Mouse (Mus musculus) spleen, postnatal 36 days (tissue): Measurements from ENCODE around the gene Mlkl.

Experiments
- DNase-seq, 2 experiments: peaks; one replicate each; pipeline ENCODE4 v3.0.0; 2022; ENCODE audit warnings: low spot score in 2 of 2, mixed read lengths in 1 of 2

The Mlkl gene

DNA sequence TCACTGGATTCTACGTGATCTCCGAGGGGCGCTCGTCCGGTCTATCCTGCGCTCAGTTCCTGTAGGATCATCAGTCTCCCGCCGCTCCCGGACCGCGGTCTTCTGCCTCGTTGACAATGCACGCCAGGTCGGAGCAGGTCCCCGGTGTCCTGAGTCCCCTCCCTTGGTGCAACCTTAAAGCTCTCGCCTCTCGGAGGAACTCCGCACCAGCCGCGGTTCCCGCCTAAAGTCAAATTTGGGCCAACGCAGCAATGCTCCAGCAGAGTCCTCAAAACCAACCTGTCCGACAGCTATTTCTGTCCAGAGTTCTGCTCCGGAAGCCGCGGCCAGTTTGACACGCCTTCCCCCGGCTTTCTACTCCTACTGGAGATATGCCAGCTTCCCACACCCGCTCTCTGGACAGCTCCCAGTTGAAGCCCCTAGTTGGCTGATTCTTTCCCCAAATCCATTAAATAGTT lies at the start of gene Mlkl:
Gene Mlkl (minus strand): TSS at position 288 of the 458 bp plus-strand sequence.
- DNase-seq, result peak; percentile 22 to 33

DNA sequence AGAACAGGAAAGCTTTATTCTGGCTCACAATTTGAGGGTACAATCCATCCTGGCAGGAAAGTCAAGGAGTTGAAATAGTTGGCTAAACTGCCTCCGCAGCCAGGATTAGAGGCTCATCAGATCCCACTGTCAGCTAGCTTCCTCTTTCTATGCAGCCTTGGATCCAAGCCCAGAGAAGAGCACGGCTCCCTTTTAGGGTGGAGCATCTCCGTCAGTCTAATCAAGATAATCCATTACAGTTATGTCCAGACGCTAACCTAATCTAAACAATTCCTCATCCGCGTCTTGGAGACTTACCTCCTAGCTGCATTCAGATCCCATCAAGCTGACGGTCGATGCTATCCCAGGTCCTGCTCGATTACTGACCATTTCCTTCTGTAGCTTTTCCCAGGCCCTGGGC lies 47.9 kb upstream of the Mlkl start:
- no peak for DNase-seq

DNA sequence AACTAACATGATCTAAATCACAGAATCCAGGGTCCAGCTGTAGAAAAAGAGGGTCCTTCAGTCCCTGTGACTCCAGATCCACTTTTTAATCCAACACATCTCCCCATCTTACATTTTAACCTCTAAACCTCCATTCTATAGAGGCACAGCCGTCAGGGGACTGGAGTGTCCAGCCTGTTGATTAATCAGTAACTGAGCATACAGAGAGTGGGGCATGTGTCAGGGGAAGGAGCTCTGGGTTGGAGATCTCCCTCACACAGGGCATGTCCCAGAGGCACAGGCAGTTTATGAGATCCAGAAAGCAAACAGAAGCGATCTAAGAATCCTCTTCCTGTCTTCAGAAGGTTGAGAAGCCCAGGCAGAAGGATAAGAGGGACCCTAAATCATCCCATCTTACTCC lies 46.7 kb upstream of the Mlkl start:
- DNase-seq, result no peak

DNA sequence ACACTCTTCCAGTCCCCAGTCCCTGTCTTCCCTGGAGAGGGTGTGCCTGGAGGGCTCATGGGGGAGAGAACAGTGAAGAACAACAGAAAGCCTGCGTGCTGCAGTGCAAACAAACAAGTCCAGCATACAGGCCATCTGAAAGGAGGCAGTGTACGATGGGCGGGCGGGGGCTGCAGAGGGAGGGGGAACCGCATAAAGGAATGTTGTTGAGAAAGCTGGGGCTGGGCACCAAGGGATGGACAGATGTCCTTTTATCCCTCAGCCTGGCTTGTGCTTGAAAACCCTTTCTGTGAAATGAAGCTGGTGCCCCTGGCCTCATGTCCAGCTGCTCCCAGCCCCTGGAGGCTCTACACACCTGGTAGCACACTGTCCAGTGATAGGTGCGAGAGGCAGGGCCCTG lies 37.2 kb upstream of the Mlkl start:
- DNase-seq, result no peak

DNA sequence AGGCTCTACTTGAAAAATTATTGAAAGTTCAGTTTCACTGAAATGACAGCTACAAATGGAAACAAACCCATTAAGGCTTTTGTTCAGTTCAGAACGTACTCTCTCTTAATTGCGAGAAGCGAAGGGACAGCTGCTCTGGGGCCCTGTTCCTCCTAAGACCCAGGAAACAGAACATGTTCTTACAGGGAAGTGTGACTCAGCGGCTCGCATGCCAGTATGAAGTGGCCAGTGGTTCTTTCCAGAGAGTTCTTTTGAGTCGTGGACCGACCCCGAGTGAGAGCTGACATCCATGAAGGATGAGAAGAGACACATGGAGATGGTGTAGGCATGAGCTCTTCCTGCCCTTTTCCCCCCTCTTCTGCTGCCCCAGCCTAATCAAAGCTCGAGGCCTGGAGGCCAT lies 31.7 kb upstream of the Mlkl start:
- DNase-seq, result no peak

DNA sequence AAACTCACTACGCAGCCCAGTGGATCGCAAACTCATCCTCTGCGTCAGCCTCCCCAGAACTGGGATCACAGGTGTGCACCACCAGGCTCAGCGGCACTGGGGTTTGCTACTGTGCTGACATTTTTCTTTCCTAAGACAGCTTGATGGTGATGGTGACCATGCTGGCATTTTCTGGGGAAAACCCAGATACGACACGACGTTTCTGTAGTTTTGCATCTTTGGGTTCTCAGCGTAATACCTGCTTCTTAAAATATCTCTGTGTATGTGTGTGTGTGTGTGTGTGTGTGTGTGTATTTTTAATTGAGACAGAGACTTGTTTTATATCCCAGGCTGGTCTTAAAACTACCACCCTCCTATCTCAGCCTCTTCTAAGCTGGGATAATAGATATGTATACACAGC lies 29.4 kb upstream of the Mlkl start:
- DNase-seq, result no peak

DNA sequence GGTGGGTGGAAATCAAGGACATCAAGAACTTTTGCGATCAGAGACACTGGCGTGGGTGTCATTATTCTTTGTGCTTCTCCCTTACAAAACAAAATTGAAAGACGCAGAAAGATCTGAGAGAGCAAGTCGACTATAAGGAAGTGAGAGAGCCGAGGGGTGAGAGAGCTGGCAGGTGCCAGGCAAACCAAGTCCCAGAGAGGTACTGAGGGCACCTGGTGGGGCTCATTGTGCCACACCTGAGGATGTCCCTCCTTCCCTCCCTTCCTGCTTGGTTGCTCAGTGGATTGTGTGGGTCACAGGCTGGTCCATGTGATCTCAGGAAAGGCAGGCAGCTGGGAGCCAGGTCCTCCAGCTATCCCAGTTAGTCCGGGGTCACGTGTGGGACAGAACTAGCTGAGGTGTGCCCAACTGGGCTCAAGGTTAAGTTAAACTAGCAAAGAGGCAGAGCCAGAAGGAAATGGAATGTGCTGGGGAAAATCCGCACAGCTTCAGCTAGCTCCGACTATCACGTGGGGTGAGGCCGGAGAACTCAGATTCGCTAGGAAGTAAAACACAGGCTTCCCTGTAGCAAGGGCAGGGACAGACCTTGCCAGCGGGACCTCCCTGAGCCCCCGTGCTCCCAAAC lies 28.7 kb upstream of the Mlkl start:
- DNase-seq, result no peak

DNA sequence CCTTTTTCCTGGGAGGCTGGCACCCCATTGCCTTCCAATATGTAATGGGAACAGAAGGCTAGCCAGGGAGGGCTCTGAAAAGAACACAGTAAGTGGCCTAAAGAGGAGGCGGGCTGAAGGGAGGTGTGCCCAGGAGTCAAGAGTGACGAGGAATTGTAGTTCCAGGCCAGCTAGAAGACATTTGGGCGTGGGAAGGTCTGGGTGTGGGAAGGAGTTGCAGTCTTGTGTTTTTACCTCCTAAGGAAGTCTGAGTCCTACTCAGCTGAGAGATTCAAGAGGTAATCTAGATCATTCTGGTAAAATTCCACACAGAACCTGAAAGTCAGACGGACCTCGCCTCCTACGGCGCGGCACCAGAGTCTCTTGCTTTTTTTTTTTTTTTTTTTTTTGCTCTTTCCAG lies 25.5 kb upstream of the Mlkl start:
- no peak for DNase-seq

DNA sequence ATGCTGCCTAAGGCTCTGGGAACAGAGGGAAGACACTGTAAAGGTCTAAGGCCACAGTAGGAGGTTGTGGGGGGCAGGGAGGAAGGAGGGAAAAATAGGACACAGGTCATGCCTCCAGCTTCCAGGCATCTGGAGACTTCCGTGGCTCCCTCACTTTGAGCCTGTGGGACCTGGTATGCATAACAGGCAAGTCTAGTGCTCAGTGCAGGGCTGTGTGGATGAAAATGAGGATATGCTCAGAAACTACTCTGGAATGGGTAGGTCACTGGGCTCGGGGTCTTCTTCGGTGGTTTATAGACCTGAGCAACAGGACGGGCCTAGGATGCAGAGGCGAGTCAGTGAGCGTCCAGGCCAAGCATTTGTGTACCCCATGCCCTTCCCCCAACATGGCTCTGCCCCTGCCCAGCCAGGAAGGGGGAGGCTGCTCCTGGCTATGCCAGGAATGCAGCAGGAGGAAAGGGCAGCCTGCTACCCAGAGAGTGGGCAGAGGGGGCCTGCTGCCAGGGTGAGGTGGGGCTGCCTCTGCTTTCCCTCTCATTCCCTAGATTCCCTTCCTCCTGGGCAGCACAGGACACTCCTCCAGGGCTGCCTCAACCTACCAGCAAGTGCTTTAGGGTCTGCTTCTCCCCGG lies 22.7 kb upstream of the Mlkl start:
- DNase-seq, result no peak

DNA sequence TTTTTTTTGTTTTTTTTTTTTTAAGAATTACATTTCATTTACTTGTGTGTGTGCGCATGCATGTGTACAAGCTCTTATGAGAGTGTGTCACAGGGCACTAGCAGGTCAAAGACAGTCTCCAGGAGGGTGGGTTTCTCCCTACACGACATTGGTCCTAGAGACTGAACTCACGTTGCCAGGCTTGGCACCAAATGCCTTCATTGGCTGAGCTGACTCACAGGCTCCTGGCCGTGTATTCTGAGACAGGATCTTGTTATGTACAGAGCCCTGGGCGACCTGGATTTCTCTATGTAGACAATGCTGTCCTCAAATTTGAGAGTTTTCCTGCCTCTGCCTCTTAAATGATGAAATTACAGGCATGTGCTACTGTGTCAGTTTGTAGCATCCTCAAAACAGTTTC lies 22.0 kb upstream of the Mlkl start:
- DNase-seq, result no peak

DNA sequence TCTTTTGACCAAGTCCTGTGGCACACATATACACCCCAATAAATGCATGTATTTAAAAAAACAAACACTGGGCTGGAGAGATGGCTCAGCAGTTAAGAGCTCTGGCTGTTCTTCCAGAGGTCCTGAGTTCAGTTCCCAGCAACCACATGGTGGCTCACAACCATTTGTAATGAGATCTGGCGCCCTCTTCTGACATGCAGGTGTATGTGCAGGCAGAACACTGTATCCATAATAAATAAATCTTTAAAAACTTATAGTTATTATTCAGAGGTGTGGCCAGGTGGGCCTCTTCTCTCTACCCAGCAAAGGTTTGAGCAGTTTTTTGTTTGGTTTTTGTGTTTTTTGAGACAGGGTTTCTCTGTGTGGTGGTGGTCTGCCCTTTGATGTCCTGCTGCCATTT lies 20.9 kb upstream of the Mlkl start:
- no peak for DNase-seq

DNA sequence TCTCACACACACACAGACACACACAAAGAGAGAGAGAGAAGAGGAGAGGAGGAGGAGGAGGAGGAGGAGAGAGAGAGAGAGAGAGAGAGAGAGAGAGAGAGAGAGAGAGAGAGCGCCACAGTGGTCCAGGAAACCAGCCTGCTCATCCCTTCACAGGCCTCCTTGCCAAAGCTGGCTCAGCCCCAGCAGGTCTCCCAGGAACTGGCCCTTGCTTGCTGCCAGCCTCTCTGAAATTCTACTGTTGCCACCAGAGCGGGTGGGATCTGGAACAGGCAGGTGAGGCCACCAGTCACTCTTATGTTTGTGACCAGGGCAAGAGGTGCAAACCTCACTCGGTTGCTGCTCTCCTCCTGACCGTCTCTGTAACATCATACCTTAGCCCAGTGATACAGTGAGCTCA lies 19.5 kb upstream of the Mlkl start:
- DNase-seq, result no peak

DNA sequence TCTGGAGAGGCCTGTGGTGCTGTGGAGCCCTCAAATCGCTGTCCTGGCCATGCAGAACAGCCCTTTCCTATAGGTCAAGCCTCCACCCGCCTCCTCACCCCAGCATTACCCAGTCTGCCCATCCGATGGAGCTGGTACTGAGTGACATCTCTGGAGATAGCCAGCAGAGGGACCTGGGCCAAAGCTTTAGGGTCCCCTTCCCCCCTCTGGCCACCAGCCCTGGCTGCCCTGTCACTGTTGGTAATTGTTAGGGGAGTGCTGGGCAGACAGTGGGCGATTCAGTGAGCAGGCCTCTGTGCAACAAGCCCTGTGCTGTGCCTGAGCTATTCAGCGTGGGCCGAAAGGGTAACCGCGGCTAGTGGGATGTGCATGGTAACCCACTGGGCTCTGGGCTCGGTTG lies 15.5 kb upstream of the Mlkl start:
- DNase-seq, result no peak

DNA sequence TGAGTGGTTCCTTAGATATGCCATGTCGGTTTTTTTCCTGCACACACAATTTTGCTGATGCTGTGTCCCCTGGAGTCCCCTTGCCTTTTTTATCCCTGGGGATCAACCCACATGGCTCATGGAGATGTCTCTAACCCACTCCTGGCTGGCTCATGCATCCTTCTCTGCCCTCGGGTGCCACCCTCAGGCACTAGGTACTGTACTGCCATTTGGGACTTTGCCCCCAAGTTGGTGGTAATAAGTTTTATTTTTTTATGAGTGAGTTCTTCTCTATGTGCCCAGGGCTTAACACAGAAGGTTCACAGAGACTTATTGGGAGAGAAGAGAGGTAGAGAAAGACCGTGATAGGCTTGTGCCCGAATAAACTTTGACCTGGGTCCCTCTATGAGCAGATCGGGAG lies 14.3 kb upstream of the Mlkl start:
- no peak for DNase-seq

DNA sequence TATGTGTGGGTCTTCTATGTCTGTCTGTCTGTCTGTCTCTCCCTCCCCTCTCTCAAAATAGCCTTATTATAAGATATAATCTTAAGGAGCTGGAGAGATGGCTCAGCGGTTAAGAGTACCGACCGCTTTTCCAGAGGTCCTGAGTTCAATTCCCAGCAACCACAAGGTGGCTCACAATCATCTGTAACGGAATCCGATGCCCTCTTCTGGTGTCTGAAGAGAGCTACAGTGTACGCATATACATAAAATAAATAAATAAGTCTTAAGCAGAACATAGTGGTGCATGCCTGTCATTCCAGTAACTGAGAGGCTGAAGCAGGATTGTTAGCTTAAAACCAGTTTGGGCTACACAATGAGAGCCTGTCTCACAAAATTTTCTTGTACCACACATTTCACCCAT lies 12.6 kb upstream of the Mlkl start:
- no peak for DNase-seq

DNA sequence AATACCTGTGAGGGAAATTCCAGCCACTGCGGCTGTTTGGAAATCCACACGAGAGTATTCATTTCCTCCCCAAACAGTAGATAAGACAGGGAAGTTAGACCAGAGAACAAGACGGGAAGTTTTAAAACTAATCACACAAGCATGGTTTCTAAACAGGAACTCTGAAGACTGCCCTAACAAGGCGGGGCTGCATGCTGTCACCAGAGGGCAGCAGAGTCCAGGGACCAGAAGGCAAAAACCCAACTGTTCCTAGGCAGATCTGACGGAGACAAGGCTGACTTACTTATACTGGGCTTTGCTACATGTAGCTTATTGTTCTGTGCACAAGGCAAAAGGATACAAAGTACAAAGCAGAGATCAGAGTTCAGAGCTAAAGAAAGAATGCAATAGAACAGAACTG lies 5.2 kb upstream of the Mlkl start:
- DNase-seq, result peak; percentile 71 to 72

DNA sequence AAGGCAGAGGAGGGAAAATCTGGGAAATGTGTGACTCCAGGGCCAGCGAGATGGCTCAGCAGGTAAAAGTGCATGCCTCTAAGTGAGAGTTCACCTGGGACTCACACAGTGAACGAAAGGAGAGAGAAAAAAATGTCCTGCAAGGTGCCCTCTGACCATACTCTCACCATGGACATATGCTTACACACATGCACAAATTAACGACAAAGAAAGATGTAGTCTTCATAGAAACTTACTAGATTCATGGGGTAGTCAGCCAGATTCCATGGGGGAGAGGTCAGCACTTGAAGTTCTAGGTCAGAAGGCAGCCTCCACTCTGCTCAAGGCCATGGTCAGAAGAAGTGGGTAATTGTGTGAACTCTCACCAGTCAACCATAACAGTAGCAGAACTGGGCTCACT lies 2.2 kb upstream of the Mlkl start:
- DNase-seq, result no peak

DNA sequence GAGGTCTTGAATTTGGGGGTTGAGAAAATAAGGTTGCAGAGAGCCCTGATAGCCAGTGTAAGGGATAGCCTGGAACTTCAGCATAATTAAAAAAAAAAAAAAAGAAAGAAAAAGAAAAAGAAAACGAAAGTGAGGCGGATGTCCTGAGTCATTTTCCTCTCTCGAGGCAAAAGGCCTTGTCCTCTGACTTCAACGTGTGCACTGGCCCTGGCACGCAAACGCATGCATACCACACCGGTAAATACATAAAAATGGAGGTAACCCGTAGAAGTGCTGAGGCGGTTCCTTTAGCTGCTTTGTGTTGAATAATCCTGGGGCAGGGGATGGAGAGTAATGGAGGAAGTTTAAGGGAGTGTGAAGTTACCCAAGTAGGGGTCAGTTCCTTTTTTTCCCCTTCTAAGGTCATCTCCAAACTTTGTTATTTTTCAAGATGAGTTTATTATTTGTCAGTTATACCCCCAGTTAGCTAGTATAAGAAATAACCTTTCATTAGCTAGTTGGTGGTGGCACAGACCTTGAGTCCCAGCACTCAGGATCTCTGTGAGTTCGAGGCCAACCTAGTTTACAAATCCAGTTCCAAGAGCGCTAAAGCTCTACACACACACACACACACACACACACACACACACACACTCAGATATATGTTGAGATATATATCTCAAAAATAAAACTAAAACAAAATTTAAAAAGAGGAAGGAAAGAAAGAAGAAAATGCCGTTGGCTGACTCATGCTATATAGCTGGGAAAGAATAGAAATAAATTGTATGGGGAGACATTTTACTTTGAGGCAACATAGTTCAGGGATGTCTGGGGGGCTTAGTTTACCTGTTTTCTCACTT lies 612 bp upstream of the Mlkl start:
- DNase-seq, result peak in 1 of 2 experiments; percentile 19

DNA sequence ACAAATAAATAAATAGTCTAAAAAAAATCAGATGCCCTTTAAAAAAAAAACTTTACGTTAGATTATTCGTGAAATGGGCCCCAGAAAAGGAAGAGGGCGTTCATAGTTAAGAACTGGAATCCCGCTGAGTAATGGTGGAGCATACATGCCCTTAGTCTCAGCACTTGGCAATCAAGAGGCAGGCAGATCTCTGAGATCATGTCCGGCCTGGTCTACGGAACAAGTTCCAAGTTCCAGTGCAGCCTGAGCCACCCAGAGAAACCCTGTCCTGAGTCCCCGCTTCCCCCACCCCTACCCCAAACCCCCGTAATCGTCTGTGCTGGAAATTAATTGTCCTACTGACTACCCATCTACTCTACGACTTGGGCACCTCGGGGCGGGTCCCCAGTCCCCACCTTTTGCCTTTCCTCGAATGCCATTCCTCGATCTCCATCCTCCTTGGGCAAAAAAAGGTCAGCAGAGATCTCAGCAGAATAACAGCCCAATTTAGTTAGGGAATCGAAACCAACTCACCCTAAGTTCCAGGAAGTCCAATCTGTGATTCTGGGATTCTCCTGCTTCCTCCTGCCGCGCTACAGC lies 577 bp downstream of the Mlkl start:
- DNase-seq, result peak in 1 of 2 experiments; percentile 10

DNA sequence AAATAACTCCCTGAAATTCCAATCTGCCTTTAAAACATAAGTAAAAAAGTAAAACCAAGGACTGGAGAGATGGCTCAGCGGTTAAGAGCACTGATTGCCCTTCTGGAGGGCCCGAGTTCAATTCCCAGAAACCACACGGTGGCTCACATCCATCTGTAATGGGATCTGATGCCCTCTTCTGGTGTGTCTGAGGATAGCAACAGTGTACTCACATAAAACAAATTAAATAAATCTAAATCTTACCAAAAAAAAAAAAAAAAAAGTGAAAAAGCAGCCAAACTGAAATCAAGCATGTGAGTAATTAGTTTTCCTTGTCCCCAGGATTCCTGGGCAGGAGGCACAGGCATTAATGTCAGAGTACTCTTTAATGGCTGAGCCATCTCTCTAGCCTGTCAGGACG lies 1.3 kb downstream of the Mlkl start:
- no peak for DNase-seq

DNA sequence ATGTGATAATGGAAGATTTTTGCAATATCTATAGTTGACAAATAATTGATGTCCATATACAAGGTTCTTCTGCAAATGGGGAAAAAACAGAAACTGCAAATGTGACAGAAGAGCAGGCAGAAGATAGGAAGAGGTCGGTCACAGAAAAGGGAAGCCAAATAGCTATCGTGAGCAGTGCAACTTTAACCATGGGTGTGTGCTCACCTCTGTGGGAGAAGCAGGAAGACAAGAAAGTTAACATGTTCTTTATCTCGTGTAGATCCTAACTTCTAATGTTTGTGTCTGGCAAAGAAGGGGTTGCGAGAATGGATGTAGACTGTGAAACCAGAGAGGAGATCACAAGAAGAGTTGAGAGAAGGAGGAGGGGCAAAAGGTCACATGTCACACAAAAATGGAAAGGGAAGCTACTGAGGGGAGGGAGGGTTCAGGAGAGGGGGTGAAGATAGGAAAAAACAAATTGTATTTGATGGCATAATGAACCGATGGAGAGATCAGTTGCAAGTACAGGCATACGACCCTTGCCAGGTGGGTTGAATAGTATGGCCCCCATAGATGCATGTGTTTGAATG lies 12.7 kb downstream of the Mlkl start:
- DNase-seq, result no peak

DNA sequence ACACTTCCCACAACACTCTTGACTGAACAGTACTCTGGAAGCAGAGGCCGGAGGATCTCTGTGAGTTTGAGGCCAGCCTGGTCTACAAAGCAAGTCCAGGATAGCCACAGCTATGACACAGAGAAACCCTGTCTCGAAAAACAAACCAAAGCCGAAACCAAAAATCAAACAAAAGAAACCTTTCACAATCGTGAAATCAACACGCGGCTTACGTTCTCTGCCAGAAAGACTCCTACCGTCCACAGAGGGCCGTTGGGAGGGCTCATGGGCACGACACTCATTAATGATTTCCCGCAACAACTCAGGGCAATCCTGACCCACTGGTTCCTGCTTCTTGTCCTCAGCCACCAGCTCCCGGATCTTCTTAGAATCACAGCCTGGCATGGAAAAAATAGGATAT lies 23.2 kb downstream of the Mlkl start:
- no peak for DNase-seq
